Mouse (Mus musculus) ES-E14 (cell line): ENCODE measurements at regions not wholly inside any gene's neighbourhood (a gene's known extent, or its start where the extent isn't known, plus 50 kb on each side); places are given as distances from the start of the nearest gene placed in this dataset.

Experiments used
- DNase-seq: peaks from one replicate; pipeline ENCODE4 v3.0.0-alpha.2; 2013; ENCODE audit warnings: low read depth, low spot score
- H3K27ac ChIP-seq: 2 replicates; pipeline ENCODE4 v1.5.1; 2012; ENCODE audit warnings: low read depth, mild to moderate bottlenecking, low read length, moderate library complexity, mixed read lengths; ENCODE audit not compliant: poor library complexity, insufficient read depth, severe bottlenecking
- H3K36me3 ChIP-seq: 2 replicates; pipeline ENCODE4 v1.6.1; 2012; ENCODE audit warnings: mild to moderate bottlenecking, low read length, moderate library complexity, mixed read lengths; ENCODE audit not compliant: control insufficient read depth, poor library complexity, insufficient read depth, severe bottlenecking
- H3K4me1 ChIP-seq, 2 experiments: fragments of 150-350 bp in 1 of 2; sonication (generic) in 1 of 2; 2 replicates each; pipeline ENCODE4 v1.6.1; 2012; ENCODE audit warnings: low read length in 2 of 2, mild to moderate bottlenecking in 1 of 2, mixed read lengths in 1 of 2; ENCODE audit not compliant: control insufficient read depth in 2 of 2, insufficient read depth in 2 of 2, poor library complexity in 1 of 2
- H3K4me3 ChIP-seq, 2 experiments: fragments of 150-350 bp in 1 of 2; sonication (generic) in 1 of 2; 2 replicates each; pipeline ENCODE4 v1.5.1; 2012; ENCODE audit warnings: low read length in 2 of 2, low read depth in 1 of 2, mild to moderate bottlenecking in 1 of 2, mixed read lengths in 1 of 2; ENCODE audit not compliant: insufficient read depth in 1 of 2, poor library complexity in 1 of 2, severe bottlenecking in 1 of 2
- H3K9ac ChIP-seq: 2 replicates; pipeline ENCODE4 v1.6.1; 2012; ENCODE audit warnings: low read depth, mild to moderate bottlenecking, low read length, mixed read lengths; ENCODE audit not compliant: poor library complexity, insufficient read depth, severe bottlenecking
- H3K9me3 ChIP-seq: fragments of 150-350 bp; sonication (generic); 2 replicates; pipeline ENCODE4 v1.6.1; 2012; ENCODE audit warnings: low read depth, mild to moderate bottlenecking, low read length; ENCODE audit not compliant: control insufficient read depth, insufficient read depth
- CHD2 ChIP-seq: IDR thresholded peaks from 2 replicates; pipeline ENCODE4 v1.6.1; 2014; ENCODE audit warnings: mild to moderate bottlenecking, low read depth, low read length, inconsistent platforms
- HCFC1 ChIP-seq: IDR thresholded peaks from 2 replicates; pipeline ENCODE4 v1.6.1; 2012; ENCODE audit warnings: low read length, inconsistent platforms, borderline replicate concordance; ENCODE audit not compliant: insufficient read depth
- MAFK ChIP-seq: IDR thresholded peaks from 2 replicates; pipeline ENCODE4 v1.6.1; 2014; ENCODE audit warnings: mild to moderate bottlenecking, low read depth, low read length, inconsistent platforms; ENCODE audit not compliant: insufficient read depth
- ZC3H11A ChIP-seq: IDR thresholded peaks from 2 replicates; pipeline ENCODE4 v1.6.1; 2012; ENCODE audit warnings: low read depth, mild to moderate bottlenecking, inconsistent platforms, low read length, borderline replicate concordance
- ZNF384 ChIP-seq: IDR thresholded peaks from 2 replicates; pipeline ENCODE4 v1.6.1; 2012; ENCODE audit warnings: low read depth, low read length, inconsistent platforms
- in situ Hi-C, 2 experiments: fragments of 600-800 bp; cut with MboI; formaldehyde crosslinking; loops; one replicate each; pipeline ENCODE4 v1.15.1; 2025; ENCODE audit warnings: low sequenced_read_pairs in 2 of 2, inconsistent platforms in 1 of 2; ENCODE audit not compliant: unreplicated experiment in 2 of 2

- Histone ChIP-seq H3K9me3 (no peaks in the 10 kb centered on the region), H3K36me3 (no peaks in the 10 kb centered on the region), H3K27ac (no peak overlapping the region), H3K4me1 (no peaks in the 10 kb centered on the region), H3K9ac (no peak overlapping the region), H3K4me3 (no peak overlapping the region)
- no peak for DNase-seq
- TF ChIP-seq MAFK (no peak), CHD2 (no peak), HCFC1 (no peak), ZNF384 (no peak), ZC3H11A (no peak)
- in situ Hi-C loops = no loop called here
Measured at GRCm38 (mm10) chr12:42008827-42009383, 522.7 kb upstream of the Lrrn3 start.

- Histone ChIP-seq H3K9ac (no peak overlapping the region), H3K36me3 (no peaks in the 10 kb centered on the region), H3K27ac (no peak overlapping the region), H3K4me3 (no peak overlapping the region), H3K9me3 (no peaks in the 10 kb centered on the region), H3K4me1 (no peaks in the 10 kb centered on the region)
- TF ChIP-seq ZNF384 (no peak), HCFC1 (no peak), ZC3H11A (no peak), MAFK (no peak), CHD2 (no peak)
- DNase-seq = no peak
- in situ Hi-C loops = no loop called here
Measured at GRCm38 (mm10) chr12:42006912-42007311, 520.7 kb upstream of the Lrrn3 start.
